Mouse (Mus musculus) liver, embryonic 15.5 days (tissue): ENCODE data around the gene Duox1. TPM values are rescaled to one million over a fixed set of nuclear protein-coding genes. Genes with fewer than 3 reads are reported as not detected.

Experiments
- polyA plus RNA-seq: library from polyadenylated mRNA; unstranded; fragments of >200 nt; fragmentation: Nextera tagmentation; extraction: Ambion mirVana; gene quantifications from 2 replicates; pipeline ENCODE4 v1.2.1, GENCODE M21; 2015

Duox1 gene
- polyA plus RNA-seq, 1 experiment from 2014 or later = not detected

Other genes with a start within 250 kb of the Duox1 start
- gene Spg11, start 197.3 kb upstream of the Duox1 start, polyA plus RNA-seq = 2.7 and 3.6 TPM in 2 replicates
- 416 and 443 TPM in 2 replicates for gene B2m, start 168.0 kb upstream of the Duox1 start, polyA plus RNA-seq
- not detected in 2 replicates for gene Trim69, start 155.0 kb upstream of the Duox1 start, polyA plus RNA-seq
- 0.06 TPM in 1 of 2 replicates, not detected in the other for gene Patl2, start 129.5 kb upstream of the Duox1 start, polyA plus RNA-seq
- gene Terb2, start 129.4 kb upstream of the Duox1 start, polyA plus RNA-seq = not detected in 2 replicates
- 158 and 181 TPM in 2 replicates for gene Sord, start 80.9 kb upstream of the Duox1 start, polyA plus RNA-seq
- gene Duox2, start 17.2 kb upstream of the Duox1 start, polyA plus RNA-seq = not detected in 2 replicates
- gene Duoxa2, start 16.8 kb upstream of the Duox1 start, polyA plus RNA-seq = not detected in 2 replicates
- gene Duoxa1, start 1.9 kb upstream of the Duox1 start, polyA plus RNA-seq = not detected in 2 replicates
- 1.1 and 1.2 TPM in 2 replicates for gene Shf, start 53.5 kb downstream of the Duox1 start, polyA plus RNA-seq
- 1.6 and 1.8 TPM in 2 replicates for gene Slc28a2, start 110.8 kb downstream of the Duox1 start, polyA plus RNA-seq
- gene Gm14085, start 169.3 kb downstream of the Duox1 start, polyA plus RNA-seq = 0.02 TPM in 1 of 2 replicates, not detected in the other